Mouse (Mus musculus): ENCODE data around the gene 4833439L19Rik. TPM values are rescaled to one million over a fixed set of nuclear protein-coding genes. Genes with fewer than 3 reads are reported as not detected.

4833439L19Rik gene
- polyA plus RNA-seq, 2 experiments = 22.2 to 36.1 TPM

DNA sequence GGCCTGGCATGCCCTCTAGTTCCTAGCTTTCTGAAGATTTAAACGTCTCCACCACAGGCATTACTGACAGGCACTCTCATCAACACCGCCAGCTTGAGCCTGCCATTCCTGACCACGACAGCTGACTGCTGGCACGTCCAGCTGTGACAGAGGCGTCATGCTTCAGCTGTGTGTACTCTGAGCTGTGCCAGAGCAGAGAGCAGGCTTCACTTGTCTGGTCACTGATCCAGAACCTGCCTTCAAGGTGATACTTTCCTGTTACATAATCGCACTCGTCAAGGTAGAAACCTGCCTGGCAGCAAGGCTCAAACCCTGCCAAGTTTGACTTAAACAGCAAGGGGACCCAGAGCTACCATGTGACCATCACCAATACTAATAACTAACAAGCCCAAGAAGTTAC, 2.7 kb downstream of the 4833439L19Rik start:
- Histone ChIP-seq H3K4me2 (ENCODE audit: low read depth) (no peak overlapping the region), H3K4me1 (replicated peaks; ENCODE audit: control insufficient read depth in 2 of 2, insufficient read depth in 2 of 2, low read length in 1 of 2) (peaks cover 9 to 14% of the 10 kb centered on the region in 2 experiments), H3K36me3 (replicated peaks; ENCODE audit: control insufficient read depth, insufficient read depth, low read depth) (peaks cover 16% of the 10 kb centered on the region), H3K27me3 (ENCODE audit: control insufficient read depth, insufficient read depth, low read length) (no peaks in the 10 kb centered on the region), H3K27ac (no peak overlapping the region), H3K4me3 (ENCODE audit: insufficient read depth in 1 of 2, low read depth in 2 of 2, low read length in 2 of 2) (no peak overlapping the region), H3K9ac (replicated peaks) (no peak overlapping the region), H3K9me3 (ENCODE audit: control insufficient read depth, low read length) (no peaks in the 10 kb centered on the region)
- TF ChIP-seq EP300 (IDR thresholded peaks at IDR 0.05; ENCODE audit: low read depth) = no peak
- no peak for TF ChIP-seq CTCF (IDR thresholded peaks at IDR 0.05; ENCODE audit: low read depth)
- ATAC-seq (ENCODE audit: insufficient read depth) (no peak), DNase-seq (ENCODE audit: low read depth in 3 of 3, low spot score in 3 of 3) (no peak)
- WGBS (ENCODE audit: insufficient replicate concordance) = 71% methylated on average over 7 of the region's 7 CpGs

DNA sequence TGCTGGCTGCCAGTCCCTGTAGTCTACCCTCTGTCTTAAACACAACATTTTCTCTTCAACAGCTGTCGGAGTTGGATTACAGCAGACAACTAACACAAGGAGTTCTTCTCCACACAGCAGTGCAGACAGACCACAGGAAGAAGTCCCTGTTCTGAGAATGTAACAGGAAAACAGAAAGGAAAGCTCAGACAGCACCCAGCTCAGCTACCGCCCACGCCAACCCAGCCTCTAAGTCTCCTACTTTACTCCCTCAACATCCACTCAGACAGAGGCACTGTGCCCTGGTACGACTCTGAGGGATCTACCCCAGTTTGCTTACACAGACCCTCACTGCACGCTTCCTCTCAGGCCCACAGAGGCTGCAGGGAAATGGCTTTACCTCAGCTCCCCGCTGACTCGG, 4.6 kb downstream of the 4833439L19Rik start:
- Histone ChIP-seq H3K27ac (no peak overlapping the region), H3K9me3 (ENCODE audit: control insufficient read depth, low read length) (no peaks in the 10 kb centered on the region), H3K9ac (replicated peaks) (no peak overlapping the region), H3K27me3 (ENCODE audit: control insufficient read depth, insufficient read depth, low read length) (no peaks in the 10 kb centered on the region), H3K36me3 (replicated peaks; ENCODE audit: control insufficient read depth, insufficient read depth, low read depth) (peaks cover 27% of the 10 kb centered on the region), H3K4me2 (ENCODE audit: low read depth) (no peak overlapping the region), H3K4me3 (ENCODE audit: insufficient read depth in 1 of 2, low read depth in 2 of 2, low read length in 2 of 2) (no peak overlapping the region), H3K4me1 (replicated peaks; ENCODE audit: control insufficient read depth in 2 of 2, insufficient read depth in 2 of 2, low read length in 1 of 2) (peaks cover 5 to 8% of the 10 kb centered on the region in 2 experiments; a peak in 3 of 4 replicates)
- no peak for DNase-seq (ENCODE audit: low read depth in 3 of 3, low spot score in 3 of 3)
- TF ChIP-seq CTCF (IDR thresholded peaks at IDR 0.05; ENCODE audit: low read depth) = no peak
- WGBS (ENCODE audit: insufficient replicate concordance) = 86% methylated on average over 7 of the region's 7 CpGs
- no peak for ATAC-seq (ENCODE audit: insufficient read depth)

DNA sequence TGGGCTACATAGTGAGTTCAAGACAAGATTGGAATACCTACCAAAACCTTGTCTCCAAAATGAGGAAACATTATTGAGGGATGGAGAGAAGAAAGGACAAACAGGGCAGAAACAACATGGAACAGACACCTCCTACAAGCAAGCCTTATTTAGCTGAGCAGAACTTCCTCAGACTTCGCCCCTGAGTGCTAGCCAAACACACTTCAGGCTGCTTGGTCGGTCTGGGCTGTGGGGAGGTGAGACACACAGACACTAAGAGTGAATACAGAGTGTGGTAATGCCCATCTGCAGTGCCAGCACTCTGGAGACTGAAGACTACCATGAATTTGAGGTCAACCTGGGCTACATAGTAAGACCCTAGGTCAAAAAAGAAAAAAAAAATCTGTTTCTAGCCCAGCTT, 5.6 kb downstream of the 4833439L19Rik start:
- Histone ChIP-seq H3K27me3 (ENCODE audit: control insufficient read depth, insufficient read depth, low read length) (no peaks in the 10 kb centered on the region), H3K4me3 (ENCODE audit: insufficient read depth in 1 of 2, low read depth in 2 of 2, low read length in 2 of 2) (no peak overlapping the region), H3K36me3 (replicated peaks; ENCODE audit: control insufficient read depth, insufficient read depth, low read depth) (peaks cover 27% of the 10 kb centered on the region), H3K27ac (no peak overlapping the region), H3K4me1 (replicated peaks; ENCODE audit: control insufficient read depth in 2 of 2, insufficient read depth in 2 of 2, low read length in 1 of 2) (peaks cover 2 to 6% of the 10 kb centered on the region in 2 experiments; a peak in 2 of 4 replicates), H3K9me3 (ENCODE audit: control insufficient read depth, low read length) (no peaks in the 10 kb centered on the region), H3K4me2 (ENCODE audit: low read depth) (no peak overlapping the region), H3K9ac (replicated peaks) (no peak overlapping the region)
- TF ChIP-seq EP300 (IDR thresholded peaks at IDR 0.05; ENCODE audit: low read depth) = no peak
- no peak for TF ChIP-seq CTCF (IDR thresholded peaks at IDR 0.05; ENCODE audit: low read depth)
- ATAC-seq (ENCODE audit: insufficient read depth) = no peak
- no peak for DNase-seq (ENCODE audit: low read depth in 3 of 3, low spot score in 3 of 3)
- 69% methylated on average over 2 of the region's 2 CpGs for WGBS (ENCODE audit: insufficient replicate concordance)

DNA sequence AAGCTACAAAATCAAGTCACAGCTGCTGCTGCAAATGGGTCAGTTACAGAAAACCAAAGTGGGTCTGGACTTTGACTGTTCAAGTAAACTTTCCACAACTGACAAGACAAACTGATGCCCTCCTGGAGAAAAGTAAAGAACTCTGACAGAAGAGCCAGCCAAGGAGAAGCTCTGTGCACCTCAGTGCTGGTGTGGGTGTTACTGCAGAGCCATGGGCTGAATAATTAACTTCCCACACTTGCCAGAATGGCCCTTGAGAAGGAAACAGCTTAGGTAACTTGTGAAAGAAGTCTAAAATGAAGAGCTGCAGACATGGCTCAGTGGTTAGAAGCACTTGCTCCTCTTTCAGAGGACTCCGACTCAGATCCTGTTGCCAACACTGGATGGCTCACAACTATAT, 7.6 kb downstream of the 4833439L19Rik start:
- H3K4me3 ChIP-seq (ENCODE audit: insufficient read depth in 1 of 2, low read depth in 2 of 2, low read length in 2 of 2) = no peak overlapping the region
- H3K27me3 ChIP-seq (ENCODE audit: control insufficient read depth, insufficient read depth, low read length) = no peaks in the 10 kb centered on the region
- no peaks in the 10 kb centered on the region for H3K4me1 ChIP-seq (replicated peaks; ENCODE audit: control insufficient read depth in 2 of 2, insufficient read depth in 2 of 2, low read length in 1 of 2)
- peaks cover 35% of the 10 kb centered on the region for H3K36me3 ChIP-seq (replicated peaks; ENCODE audit: control insufficient read depth, insufficient read depth, low read depth)
- H3K9me3 ChIP-seq (ENCODE audit: control insufficient read depth, low read length) = no peaks in the 10 kb centered on the region
- WGBS (ENCODE audit: insufficient replicate concordance) = 74% methylated on average over 1 of the region's 1 CpGs
- TF ChIP-seq CTCF (IDR thresholded peaks at IDR 0.05; ENCODE audit: low read depth) (no peak), EP300 (IDR thresholded peaks at IDR 0.05; ENCODE audit: low read depth) (no peak)
- no peak for DNase-seq (ENCODE audit: low read depth in 3 of 3, low spot score in 3 of 3)
- ATAC-seq (ENCODE audit: insufficient read depth) = no peak
- H3K27ac ChIP-seq = no peak overlapping the region
- H3K4me2 ChIP-seq (ENCODE audit: low read depth) = no peak overlapping the region
- H3K9ac ChIP-seq (replicated peaks) = no peak overlapping the region

DNA sequence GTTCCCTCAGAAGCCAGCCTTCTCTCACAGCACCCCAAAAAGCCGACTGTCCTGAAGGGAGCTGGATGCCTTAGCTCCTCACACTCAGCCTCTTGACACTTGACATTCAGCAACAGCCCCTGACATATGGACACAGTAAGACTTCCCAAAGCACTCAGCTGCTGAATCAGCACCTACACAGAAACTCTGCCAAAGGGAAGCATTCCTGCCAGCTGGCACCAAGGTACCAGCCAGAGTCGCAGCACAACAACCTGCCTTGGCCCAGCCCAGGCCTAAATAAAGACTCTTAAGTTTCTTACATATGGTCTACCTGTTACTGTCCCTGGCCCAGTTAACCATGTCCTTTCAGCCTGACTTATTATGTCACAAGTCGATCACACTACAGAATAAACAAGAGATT, 8.4 kb downstream of the 4833439L19Rik start:
- TF ChIP-seq EP300 (IDR thresholded peaks at IDR 0.05; ENCODE audit: low read depth) (no peak), CTCF (IDR thresholded peaks at IDR 0.05; ENCODE audit: low read depth) (no peak)
- H3K27me3 ChIP-seq (ENCODE audit: control insufficient read depth, insufficient read depth, low read length) = no peaks in the 10 kb centered on the region
- no peak for DNase-seq (ENCODE audit: low read depth in 3 of 3, low spot score in 3 of 3)
- no peaks in the 10 kb centered on the region for H3K4me1 ChIP-seq (replicated peaks; ENCODE audit: control insufficient read depth in 2 of 2, insufficient read depth in 2 of 2, low read length in 1 of 2)
- 77% methylated on average over 3 of the region's 3 CpGs for WGBS (ENCODE audit: insufficient replicate concordance)
- no peak overlapping the region for H3K4me3 ChIP-seq (ENCODE audit: insufficient read depth in 1 of 2, low read depth in 2 of 2, low read length in 2 of 2)
- no peak overlapping the region for H3K27ac ChIP-seq
- no peak overlapping the region for H3K9ac ChIP-seq (replicated peaks)
- no peak for ATAC-seq (ENCODE audit: insufficient read depth)
- H3K4me2 ChIP-seq (ENCODE audit: low read depth) = no peak overlapping the region
- peaks cover 38% of the 10 kb centered on the region for H3K36me3 ChIP-seq (replicated peaks; ENCODE audit: control insufficient read depth, insufficient read depth, low read depth)
- no peaks in the 10 kb centered on the region for H3K9me3 ChIP-seq (ENCODE audit: control insufficient read depth, low read length)
